Mouse (Mus musculus) inflammation-experienced regulatory T-cells, adult 6 months (primary cell): ENCODE data around the gene Kcnk1. TPM values are rescaled to one million over a fixed set of nuclear protein-coding genes. Genes with fewer than 3 reads are reported as not detected.

Experiments used
- ATAC-seq: one replicate; pipeline ENCODE4 v1.8.0; 2017
- polyA plus RNA-seq, 3 experiments: library from polyadenylated mRNA; unstranded; fragments of 100-300 nt; shearing (Covaris generic); gene quantifications; one replicate each; pipeline ENCODE4 v1.2.1; 2017

Gene Kcnk1
- polyA plus RNA-seq, 3 experiments from 2014 or later = not detected

GRCm38 (mm10) chr8:125996980-125997379, 2.0 kb downstream of the Kcnk1 start:
- ATAC-seq = no peak

- no peak for ATAC-seq
Measured at GRCm38 (mm10) chr8:125997550-125997949, 2.6 kb downstream of the Kcnk1 start.

- ATAC-seq = no peak
Measured at GRCm38 (mm10) chr8:125999842-126000395, 4.9 kb downstream of the Kcnk1 start.

- ATAC-seq = no peak
Measured at GRCm38 (mm10) chr8:126003546-126003945, 8.6 kb downstream of the Kcnk1 start.

DNA sequence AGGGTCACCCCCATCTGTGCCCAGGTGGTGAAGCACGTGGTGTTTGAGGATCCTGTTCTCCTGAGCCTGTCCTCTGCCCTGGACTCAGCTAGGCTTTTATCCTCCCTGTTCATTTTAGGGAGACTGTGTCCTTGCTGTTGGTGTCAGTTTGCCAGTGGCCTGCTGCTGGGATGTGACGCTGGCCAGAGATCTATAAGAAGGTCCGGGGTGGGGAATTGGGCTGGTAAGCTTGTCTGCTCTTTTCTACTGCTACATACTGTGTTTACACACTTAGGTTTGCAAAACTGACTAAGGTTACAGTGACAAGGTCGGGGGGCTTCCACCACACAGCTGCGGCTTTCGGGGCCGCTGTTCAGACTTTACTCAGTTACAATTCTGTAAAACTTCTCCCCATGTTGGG, 10.0 kb downstream of the Kcnk1 start:
- ATAC-seq = no peak

DNA sequence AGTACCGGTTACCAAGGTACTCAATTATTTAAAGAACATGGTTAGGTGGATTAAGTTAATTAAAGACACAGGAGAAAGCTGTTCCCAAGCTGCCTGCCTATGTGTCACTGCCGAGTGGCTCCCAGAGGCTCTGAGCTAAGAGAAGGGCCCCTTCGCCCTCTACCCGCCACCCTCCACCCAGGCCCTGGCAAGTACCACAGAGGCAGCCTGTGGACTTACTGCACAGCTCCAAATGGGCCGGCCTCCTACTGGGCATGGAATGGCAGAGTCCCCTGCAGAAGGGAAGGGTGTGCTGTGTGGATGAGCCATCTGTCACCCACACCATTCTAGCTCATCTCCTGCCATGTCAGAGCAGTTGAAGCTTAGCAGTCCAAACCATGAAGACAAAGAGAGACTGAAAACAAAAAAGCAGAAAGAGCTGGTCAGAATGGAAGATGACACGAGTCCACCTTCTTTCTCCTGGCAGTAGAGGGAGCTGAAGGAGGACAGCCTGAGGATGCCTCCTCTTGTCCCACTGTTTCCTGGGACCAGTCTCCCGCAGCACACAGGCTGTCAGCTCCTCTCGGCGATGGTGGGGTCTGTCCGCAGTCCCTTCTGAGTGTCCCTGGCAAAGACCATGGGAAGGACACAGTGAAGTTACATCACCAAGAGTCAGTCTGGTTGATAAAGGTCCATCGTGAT, 11.5 kb downstream of the Kcnk1 start:
- no peak for ATAC-seq

DNA sequence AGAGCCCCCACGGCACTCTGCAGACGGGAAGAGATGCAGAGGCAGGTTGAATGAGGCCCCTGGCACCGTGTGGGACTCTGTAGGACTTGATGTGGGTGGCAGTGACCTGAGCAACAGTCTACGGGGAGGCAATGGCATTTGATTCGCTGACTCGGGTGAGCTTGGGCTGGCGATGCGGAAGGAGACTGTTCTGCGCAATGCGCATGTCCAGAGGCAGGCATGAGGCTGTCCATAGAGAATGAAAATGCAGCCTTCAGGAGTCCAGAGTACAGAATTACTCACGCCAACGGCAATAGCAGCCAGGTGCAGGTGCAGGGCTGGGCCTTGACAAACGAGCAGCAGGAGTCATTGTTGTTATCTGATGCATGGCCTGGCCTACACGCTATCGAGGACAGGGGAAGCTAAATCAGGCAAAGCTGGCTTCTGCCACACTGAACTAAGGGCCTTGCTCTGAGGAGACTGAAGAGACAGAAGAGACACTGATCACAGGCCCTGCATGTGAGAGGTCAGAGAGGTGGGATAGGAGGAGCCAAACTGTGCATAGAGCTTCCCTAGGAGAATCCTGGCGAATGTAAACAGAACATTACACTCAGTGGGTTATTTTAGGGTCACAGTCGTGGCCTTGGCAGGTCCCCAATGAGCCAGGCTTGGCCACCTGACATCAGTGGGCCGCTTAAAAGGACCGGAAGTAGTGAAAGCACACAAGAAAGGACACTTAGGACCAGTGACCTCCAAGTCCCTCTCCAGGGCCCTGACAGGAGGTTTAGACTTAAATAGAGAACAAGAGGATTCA, 12.8 kb downstream of the Kcnk1 start:
- no peak for ATAC-seq

DNA sequence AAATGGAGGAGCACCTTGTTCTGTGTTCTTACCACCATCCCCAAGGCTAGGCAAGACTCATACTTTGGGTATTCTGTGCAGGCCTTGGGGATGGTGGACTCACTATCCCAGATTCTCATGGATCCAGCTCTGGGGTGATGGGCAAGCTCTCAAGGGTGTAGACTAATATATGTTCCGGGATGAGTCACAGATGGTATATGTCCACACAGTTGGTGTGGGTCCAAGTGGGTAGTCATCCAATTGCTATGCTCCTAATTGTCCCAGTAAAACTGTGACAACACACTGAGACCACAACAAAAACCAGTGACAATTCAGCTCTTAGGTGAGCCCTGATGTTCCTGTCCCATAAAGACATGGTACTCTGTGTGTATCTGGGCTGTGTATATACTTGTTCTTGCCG, 14.0 kb downstream of the Kcnk1 start:
- no peak for ATAC-seq

- no peak for ATAC-seq
Measured at GRCm38 (mm10) chr8:126010900-126011299, 15.9 kb downstream of the Kcnk1 start.

- no peak for ATAC-seq
Measured at GRCm38 (mm10) chr8:126012334-126012733, 17.4 kb downstream of the Kcnk1 start.

- no peak for ATAC-seq
Measured at GRCm38 (mm10) chr8:126013646-126014045, 18.7 kb downstream of the Kcnk1 start.

DNA sequence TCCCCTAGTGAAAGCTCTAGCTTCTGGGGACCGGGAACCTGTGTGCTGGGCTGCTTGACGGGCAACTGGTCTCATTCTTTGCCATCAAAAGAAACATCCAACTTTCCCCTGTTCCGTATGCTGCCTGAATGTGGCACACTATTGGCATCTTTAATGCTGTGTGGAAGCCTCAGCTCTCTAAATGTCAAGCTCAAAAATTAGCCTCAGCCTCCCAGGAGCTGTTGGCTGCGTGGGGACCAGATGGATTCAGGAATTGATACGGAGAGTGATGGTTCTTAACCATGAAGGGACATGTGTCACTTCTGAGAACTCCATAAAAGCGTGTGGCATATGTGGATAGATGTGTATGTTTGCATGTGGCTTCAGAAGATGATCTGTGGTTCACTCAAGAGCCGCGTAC, 27.0 kb downstream of the Kcnk1 start:
- no peak for ATAC-seq

GRCm38 (mm10) chr8:126023706-126024305, 28.8 kb downstream of the Kcnk1 start:
- ATAC-seq = no peak

DNA sequence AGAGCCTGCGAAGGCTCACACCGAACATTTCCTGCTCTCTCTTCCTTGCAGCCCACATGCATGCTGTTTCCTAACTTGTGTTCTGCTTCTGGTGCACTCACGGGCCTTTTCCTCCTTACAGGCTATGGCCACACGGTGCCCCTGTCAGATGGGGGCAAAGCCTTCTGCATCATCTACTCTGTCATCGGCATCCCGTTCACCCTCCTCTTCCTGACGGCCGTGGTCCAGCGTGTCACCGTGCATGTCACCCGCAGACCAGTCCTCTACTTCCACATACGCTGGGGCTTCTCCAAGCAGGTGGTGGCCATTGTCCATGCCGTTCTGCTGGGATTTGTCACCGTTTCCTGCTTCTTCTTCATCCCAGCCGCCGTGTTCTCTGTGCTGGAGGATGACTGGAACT, 29.9 kb downstream of the Kcnk1 start:
- no peak for ATAC-seq

GRCm38 (mm10) chr8:126026121-126026520, 31.2 kb downstream of the Kcnk1 start:
- ATAC-seq = no peak

DNA sequence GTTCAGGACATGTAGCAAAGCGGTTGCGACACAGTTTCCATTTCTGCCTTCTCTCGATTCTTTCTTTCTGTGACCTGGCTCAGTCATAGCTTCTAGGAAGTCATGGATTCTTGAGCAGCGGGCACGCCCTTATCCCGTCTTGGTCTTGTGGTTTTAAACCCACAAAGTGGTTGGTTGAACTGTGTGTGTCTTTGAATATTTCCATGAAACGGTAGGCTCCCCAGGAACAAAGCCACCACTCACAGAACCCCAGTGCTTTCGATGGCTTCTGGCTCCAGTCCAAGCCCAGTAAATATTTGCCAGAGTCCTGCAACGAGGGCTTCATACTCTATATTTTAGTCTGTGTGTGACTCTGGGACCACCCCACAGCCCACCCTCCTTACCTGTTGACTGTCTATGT, 31.6 kb downstream of the Kcnk1 start:
- ATAC-seq = no peak

- no peak for ATAC-seq
Measured at GRCm38 (mm10) chr8:126027486-126027885, 32.5 kb downstream of the Kcnk1 start.

GRCm38 (mm10) chr8:126028941-126029340, 34.0 kb downstream of the Kcnk1 start:
- ATAC-seq = no peak

DNA sequence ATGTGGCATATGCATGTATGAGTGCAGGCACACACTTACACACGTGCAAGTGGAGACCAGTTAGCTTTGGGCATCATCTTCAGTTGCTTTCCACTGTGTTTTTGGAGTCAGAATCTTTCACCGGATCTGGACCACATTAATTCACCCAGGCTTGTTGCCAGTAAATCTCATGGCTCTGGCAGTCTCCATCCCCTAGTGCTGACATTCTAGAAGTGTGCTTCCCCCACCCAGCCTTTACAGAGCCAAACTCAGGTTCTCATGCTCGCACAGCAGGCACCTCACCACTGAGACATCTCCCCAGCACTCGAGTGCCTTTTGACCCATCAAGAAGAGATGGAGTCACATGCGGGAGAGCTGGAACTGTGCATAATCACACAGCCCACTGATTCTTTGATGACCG, 37.8 kb downstream of the Kcnk1 start:
- ATAC-seq = no peak

- no peak for ATAC-seq
Measured at GRCm38 (mm10) chr8:126035046-126035445, 40.1 kb downstream of the Kcnk1 start.

DNA sequence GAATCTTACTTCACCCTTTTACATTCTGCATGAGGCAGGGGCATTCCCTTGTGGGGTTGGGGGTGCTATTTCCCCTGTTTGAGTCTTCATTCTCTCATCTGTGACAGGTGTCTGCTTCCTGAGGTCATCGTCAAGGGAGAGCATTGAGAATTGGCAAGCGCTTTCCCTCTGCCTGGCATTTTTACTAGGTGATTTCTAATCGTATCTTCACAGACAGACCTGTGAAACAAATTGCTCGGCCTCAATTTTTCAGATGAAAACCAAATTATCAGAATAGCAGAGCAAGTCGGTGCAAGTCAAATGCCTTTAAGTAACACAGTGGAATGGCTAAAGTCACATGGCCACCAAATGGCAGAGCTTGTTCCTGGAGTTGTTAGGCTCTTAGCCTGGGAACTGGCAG, 41.4 kb downstream of the Kcnk1 start:
- no peak for ATAC-seq

- no peak for ATAC-seq
Measured at GRCm38 (mm10) chr8:126045751-126046150, 50.8 kb downstream of the Kcnk1 start.

- ATAC-seq = no peak
Measured at GRCm38 (mm10) chr8:126053911-126054310, 58.9 kb downstream of the Kcnk1 start.

GRCm38 (mm10) chr8:126058876-126059275, 63.9 kb downstream of the Kcnk1 start:
- no peak for ATAC-seq
